Mouse (Mus musculus) liver, adult 10 weeks (tissue): ENCODE measurements around the gene Col6a3. TPM values are rescaled to one million over a fixed set of nuclear protein-coding genes. Genes with fewer than 3 reads are reported as not detected.

Experiments used
- polyA plus RNA-seq: library from polyadenylated mRNA; stranded (reverse); fragments of 350-450 nt; fragmentation: Illumina TruSeq; extraction: RNeasy Lipid Tissue Mini Kit (QIAGEN cat#74804); gene quantifications from one replicate; pipeline ENCODE4 v1.2.3, GENCODE M21; 2014; ENCODE audit warnings: low read depth, low replicate concordance

Col6a3 gene
- polyA plus RNA-seq: 4.6 TPM

DNA sequence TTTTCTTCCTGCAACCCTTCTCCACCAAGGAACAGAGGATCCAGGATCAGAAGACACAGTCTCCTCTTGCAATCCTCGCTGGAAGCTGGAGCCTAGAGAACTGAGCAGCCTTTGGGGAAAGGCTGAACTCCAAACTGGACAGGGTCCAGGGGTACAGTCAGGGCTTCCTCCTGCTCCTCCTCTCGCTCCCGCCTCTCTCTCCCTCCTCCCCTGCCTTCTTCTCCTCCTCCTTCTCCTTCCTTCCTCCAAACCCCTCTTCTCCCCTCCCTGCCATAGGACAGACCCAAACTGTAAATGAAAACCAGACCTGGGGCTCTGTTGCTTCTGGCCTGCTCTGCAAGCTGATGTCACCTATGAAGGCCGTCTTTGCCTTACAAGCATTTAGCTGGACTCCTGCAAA, at the start of gene Col6a3:
Col6a3 (minus strand) TSS at position 136 of the 400 bp plus-strand sequence.

Other genes with a start within 250 kb of the Col6a3 start
- gene Cops8, start 241.0 kb downstream of the Col6a3 start, polyA plus RNA-seq: 41.8 TPM
- 0.26 TPM for gene Mlph, start 71.1 kb upstream of the Col6a3 start, polyA plus RNA-seq
- gene Prlh, start 109.1 kb upstream of the Col6a3 start, polyA plus RNA-seq: not detected
- gene Rab17, start 125.7 kb upstream of the Col6a3 start, polyA plus RNA-seq: 4.4 TPM
- gene Lrrfip1, start 154.8 kb upstream of the Col6a3 start, polyA plus RNA-seq: 20.5 TPM